Mouse (Mus musculus) thymus, adult 18-20 months (tissue): Measurements from ENCODE around the gene Umad1.

Experiments used
- DNase-seq, 2 experiments: peaks; one replicate each; pipeline ENCODE4 v3.0.0; 2022; ENCODE audit warnings: mixed read lengths in 2 of 2

Umad1 gene

GRCm38 (mm10) chr6:8259004-8259666, at the start of gene Umad1, which contains the start of the genes Rpa3 and Gm45062:
Umad1 (plus strand) TSS chr6:8259288.
Rpa3 (minus strand) TSS chr6:8259173.
Gm45062 (plus strand) TSS chr6:8259450.
- DNase-seq, result peak; percentile 95 to 97

DNA sequence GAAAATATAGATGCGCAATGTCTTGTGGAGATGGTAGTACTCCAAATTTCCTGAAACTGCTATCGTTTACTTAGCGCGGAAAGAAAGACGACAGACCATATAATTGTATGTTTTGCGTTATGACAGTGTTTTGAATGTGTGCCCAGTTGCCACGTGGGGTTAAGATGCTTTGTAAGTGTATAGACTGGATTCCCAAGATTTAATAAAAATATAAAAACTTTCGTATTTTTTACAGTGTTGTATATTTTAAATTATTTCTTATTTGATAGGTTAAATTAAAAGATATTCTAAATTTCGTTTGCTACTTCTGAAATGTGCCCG, 49.3 kb upstream of the Umad1 start:
- DNase-seq, result no peak

GRCm38 (mm10) chr6:8210661-8211060, 48.4 kb upstream of the Umad1 start:
- no peak for DNase-seq

DNA sequence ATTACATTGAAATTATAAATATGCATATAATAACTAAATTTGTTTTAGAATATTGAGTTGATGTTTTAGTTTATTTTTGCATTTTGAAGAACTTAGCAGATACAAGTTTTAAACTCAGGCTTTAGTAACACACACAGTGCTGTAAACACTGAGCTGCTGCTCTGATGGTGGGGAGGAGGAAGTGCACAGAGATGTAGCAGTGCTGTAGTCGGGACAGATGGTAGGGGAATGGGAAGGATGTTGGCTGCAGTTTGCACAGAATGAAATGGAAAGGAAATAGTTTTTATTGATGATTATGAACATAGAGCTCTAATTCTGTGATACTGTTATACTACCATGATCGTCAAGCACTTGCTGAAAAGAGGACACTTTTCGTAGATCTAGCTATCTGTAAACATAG, 32.1 kb upstream of the Umad1 start:
- DNase-seq, result no peak

- DNase-seq, result no peak
Measured at GRCm38 (mm10) chr6:8228596-8228995, 30.5 kb upstream of the Umad1 start.

- no peak for DNase-seq
Measured at GRCm38 (mm10) chr6:8258316-8258715, 772 bp upstream of the Umad1 start.

DNA sequence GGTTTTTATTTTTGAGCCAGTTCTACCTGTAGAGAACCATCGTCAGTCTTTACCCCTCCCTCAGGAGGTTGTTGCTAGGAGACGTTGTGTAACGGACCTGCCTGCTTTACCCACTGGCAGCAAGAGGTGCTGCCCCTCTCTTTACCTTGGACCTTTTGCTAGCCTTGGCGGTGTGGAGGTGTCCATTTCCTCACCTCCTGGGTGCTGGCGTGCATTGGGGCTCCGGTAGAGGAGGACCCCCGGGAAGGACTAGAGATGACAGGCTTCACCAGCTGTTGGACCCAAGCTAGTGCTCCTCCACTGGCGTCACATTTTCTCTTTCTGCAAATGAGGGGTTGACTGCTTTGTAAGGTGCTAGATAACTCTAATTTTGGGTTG, 568 bp downstream of the Umad1 start:
- no peak for DNase-seq

DNA sequence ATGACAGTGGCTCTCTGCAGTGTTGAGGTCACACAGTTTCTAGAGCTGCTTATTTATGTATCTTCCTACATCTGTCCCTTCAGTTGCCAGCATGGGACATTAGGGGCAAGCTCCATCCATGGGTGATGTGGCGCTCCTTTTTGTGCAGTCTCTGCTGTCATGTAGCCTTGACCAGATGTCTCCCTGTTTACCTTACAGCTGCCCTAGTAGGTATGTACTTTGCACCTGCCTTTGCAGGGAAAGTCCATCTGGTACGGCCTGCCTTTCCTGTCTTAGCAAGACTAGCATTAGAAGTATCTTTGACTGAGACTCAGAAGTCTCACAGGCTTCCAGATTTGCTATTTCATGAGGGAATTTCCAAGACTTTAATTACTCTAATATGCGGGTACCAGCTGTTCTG, 12.0 kb downstream of the Umad1 start:
- DNase-seq, result no peak

DNA sequence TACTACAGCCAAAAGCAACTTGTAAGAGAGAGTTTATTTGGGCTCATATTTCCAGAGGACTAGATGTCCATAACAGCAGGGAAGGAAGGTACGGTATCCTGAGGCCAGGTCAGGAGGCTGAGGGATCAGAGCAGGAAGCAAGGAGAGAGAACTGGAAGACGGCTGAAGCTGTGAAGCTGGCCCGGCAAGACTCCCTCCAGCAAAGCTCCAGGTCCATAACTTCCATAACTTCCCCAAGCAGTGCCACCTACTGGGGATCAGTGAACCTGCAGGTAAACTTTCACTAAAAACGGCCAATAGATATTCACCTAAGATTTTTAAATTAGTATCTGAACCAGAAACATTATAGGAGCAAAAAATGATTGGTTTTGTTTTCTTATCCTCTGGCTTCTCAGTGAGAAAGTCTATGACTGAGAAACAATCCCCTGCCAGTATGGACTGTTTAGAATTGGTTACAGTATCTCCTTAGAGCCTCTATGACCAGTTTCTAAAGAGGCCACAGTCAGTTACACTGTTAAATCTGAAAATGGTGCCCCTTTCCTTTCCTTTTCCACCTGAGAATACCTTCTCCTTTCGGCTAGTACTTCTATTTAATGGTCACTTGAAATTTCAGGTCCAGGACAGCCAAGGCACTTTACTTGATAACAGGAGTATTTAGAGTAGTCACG, 15.4 kb downstream of the Umad1 start:
- DNase-seq, result peak in 1 of 2 experiments; percentile 41

GRCm38 (mm10) chr6:8275098-8275497, 16.0 kb downstream of the Umad1 start:
- DNase-seq, result peak; percentile 68 to 85

GRCm38 (mm10) chr6:8276431-8276830, 17.3 kb downstream of the Umad1 start:
- DNase-seq, result no peak

DNA sequence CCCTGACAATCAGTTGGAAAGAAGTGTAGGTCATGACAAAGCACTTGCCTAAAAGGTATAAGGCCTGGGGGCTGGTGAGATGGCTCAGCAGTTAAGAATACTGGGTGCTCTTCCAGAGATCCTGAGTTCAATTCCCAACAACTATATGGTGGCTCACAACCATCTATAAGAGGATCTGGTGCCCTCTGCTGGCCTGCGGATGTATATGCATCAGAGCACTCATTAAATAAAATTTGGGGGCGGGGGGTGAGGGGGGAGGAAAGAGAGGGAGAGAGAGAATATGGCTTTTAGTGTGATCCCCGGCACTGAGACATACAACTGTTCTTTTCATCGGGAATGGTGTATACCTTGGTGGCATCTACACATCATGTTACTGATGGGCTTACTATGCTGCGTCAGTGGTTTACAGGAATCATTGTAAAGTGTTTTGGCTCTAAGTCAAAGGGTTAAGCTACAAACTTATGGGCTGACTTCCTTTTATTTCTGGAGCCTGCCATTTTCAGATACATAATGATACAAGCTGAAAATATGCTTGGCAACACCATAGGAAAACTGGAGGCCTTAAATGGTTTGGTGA, 19.4 kb downstream of the Umad1 start:
- no peak for DNase-seq

DNA sequence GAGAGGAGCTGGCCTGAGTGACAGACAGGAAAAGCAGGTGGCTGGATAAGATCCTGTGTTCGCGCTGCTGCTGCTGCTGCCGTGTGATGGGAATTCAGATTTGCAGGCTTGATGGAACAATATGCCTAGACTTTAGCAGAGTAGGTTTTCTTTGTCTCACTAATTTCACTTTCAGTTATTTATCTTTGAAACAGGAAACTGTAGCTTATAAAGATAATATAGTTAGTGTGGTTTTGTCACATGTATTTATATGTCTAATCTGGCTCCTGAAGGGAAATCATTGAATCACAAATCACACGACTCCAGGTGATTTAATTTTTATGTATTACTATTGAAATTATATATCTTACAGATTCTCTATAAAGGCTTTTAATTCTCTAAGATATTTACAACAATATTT, 24.2 kb downstream of the Umad1 start:
- DNase-seq, result no peak

GRCm38 (mm10) chr6:8285401-8285960, 26.4 kb downstream of the Umad1 start:
- DNase-seq, result no peak

DNA sequence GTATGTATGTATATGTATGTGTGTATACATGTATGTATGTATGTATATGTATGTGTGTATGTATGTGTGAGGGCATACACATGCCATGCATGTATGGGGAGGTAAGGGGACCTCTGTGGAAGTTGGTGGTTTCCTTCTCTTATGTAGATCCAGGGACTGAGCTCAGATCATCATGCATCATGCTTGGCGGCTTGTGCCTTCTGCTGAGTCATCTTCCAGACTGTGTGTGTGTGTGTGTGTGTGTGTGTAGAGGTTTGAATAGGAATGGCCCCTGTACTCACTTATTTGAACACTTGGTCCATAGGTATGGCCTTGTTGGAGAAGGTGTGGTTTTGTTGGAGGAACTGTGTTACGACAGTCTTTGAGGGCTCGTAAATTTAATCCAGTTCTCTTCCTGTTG, 27.1 kb downstream of the Umad1 start:
- no peak for DNase-seq

DNA sequence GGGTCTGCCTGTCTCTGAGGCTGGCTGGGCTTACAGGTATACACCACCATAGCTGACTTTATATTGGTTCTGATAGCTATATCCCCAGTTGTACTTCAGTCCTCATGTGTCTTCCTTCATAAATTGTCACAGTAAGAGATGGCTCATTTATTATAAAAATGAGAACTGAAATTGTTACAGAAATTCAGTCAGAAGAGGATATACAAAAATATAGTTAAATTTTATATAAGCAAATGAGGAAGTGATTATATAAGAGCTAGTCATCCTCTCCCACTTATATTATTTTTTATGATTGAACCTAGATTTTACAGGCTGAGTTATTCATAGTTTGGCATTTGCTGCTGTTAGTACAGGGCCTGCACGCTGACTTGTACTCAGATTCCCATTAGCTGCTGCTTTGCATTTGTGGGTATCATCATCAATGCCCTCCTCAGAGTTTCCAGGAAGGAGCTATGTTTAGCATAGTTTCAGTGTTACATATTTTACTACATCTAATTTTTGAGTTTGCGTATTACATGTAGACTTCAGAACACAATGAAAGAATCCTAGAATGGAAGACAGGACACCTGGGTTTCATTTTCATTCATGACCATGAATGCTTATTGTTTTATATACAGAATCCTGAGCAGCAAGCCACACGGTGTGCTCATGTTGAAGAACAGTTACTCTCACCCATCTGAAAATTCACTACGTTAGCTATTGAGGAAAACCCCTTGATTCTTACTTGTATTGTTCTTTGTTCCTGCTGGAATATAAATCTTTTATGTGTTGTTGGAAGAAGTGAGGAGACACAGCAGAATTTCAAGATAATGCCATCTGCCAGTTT, 29.9 kb downstream of the Umad1 start:
- no peak for DNase-seq

DNA sequence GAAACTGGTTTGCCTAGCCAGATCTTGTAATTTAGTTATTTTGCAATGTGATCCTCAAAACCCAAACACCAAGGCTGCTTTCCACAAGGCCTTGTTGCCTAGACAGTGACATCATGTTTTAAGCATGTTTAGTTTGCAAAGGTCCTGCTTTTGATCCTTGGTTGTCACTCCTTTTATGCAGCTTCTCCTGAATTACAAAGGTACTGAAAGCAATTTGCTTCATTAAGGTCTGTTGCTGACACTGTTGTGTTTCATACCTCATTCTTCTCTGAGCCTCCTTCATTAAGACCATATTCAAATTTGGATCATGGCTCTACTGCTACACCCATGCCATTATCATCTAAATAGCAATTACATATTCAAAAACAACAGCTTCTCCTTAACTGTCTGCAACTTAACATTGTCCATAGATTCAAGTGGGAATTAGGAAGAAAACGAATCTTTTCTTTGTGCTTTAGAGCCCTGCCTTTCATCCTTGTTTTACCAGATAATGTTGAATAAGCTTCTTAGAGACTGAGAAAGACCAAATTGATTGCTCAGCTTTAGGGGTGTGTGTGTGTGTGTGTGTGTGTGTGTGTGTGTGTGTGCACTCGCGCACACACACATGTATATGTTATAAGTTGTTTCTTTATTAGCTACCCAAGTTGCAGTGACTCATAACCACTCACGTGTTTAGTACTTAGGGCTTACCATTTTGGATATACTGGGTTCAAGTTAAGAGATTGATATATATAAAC, 35.1 kb downstream of the Umad1 start:
- no peak for DNase-seq

GRCm38 (mm10) chr6:8299066-8299863, 40.2 kb downstream of the Umad1 start:
- peak in 1 of 2 experiments; percentile 40 for DNase-seq

- DNase-seq, result no peak
Measured at GRCm38 (mm10) chr6:8307878-8308775, 49.0 kb downstream of the Umad1 start.

DNA sequence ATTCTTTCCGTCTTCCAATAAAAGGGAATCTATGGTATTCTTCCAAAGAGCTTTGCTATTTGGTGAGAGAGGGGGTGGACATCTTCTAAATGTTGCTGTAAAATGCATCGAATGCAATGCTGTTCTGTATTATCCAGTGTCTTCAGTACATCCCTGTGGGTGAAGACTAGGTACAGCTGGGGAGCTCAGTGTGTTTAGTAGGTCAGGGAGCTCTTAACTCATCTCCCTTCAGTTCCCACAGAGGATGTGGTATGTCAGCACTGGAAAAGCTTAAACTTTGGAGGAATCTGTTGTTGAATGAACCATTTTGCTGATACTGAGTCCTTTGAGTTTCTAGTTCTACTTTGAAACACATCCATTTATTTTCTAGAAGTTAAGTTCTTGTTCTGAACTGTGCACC, 53.5 kb downstream of the Umad1 start:
- DNase-seq, result no peak
